Mouse (Mus musculus) liver, embryonic 14.5 days (tissue): ENCODE results near the gene Gm21981. TPM values are rescaled to one million over a fixed set of nuclear protein-coding genes. Genes with fewer than 3 reads are reported as not detected.
A peak's percentile ranks its signal among the peaks of the same experiment; 100 is the strongest.

Experiments used
- ATAC-seq: fragments of 200-750 bp; cut with Nextera tagmentation; 2 replicates; pipeline ENCODE4 v1.8.0; 2017; ENCODE audit warnings: moderate number of reproducible peaks, mild to moderate bottlenecking, moderate library complexity; ENCODE audit not compliant: insufficient read depth
- DNase-seq, 3 experiments: peaks; one replicate each; pipeline ENCODE4 v3.0.0-alpha.2; 2012 to 2013; ENCODE audit warnings: low read depth in 3 of 3, low spot score in 3 of 3
- H3K27ac ChIP-seq: fragments of 300-500 bp; sonication (generic); 2 replicates; pipeline ENCODE4 v1.5.1; 2014; ENCODE audit warnings: moderate library complexity, mild to moderate bottlenecking, control low read depth, inconsistent platforms
- H3K27me3 ChIP-seq: fragments of 300-500 bp; sonication (generic); 2 replicates; pipeline ENCODE4 v1.6.1; 2014; ENCODE audit warnings: mild to moderate bottlenecking, low read length, moderate library complexity; ENCODE audit not compliant: control insufficient read depth, insufficient read depth
- H3K36me3 ChIP-seq: fragments of 300-500 bp; sonication (generic); replicated peaks from 2 replicates; pipeline ENCODE4 v1.6.1; 2014; ENCODE audit warnings: low read depth; ENCODE audit not compliant: control insufficient read depth, insufficient read depth
- H3K4me1 ChIP-seq, 2 experiments: fragments of 200-500 bp in 1 of 2; fragments of 300-500 bp in 1 of 2; sonication (generic) in 1 of 2; replicated peaks; 2 replicates each; pipeline ENCODE4 v1.6.1; 2012 to 2014; ENCODE audit warnings: antibody characterized with exemption in 1 of 2, inconsistent platforms in 1 of 2, low read length in 1 of 2; ENCODE audit not compliant: control insufficient read depth in 2 of 2, insufficient read depth in 2 of 2
- H3K4me2 ChIP-seq: fragments of 300-500 bp; sonication (generic); 2 replicates; pipeline ENCODE4 v1.6.1; 2014; ENCODE audit warnings: low read depth, mild to moderate bottlenecking, control low read depth, moderate library complexity
- H3K4me3 ChIP-seq, 2 experiments: fragments of 200-500 bp in 1 of 2; fragments of 300-500 bp in 1 of 2; sonication (generic) in 1 of 2; 2 replicates each; pipeline ENCODE4 v1.5.1; 2012 to 2014; ENCODE audit warnings: low read depth in 2 of 2, low read length in 2 of 2, mild to moderate bottlenecking in 2 of 2, control low read depth in 1 of 2, inconsistent platforms in 1 of 2, moderate library complexity in 1 of 2; ENCODE audit not compliant: insufficient read depth in 1 of 2
- H3K9ac ChIP-seq: fragments of 300-500 bp; sonication (generic); replicated peaks from 2 replicates; pipeline ENCODE4 v1.6.1; 2014; ENCODE audit warnings: mild to moderate bottlenecking, control low read depth, moderate library complexity
- H3K9me3 ChIP-seq: fragments of 300-500 bp; sonication (generic); 2 replicates; pipeline ENCODE4 v1.6.1; 2016; ENCODE audit warnings: low read length, mixed read lengths; ENCODE audit not compliant: control insufficient read depth
- CTCF ChIP-seq: IDR thresholded peaks from 2 replicates; pipeline ENCODE4 v1.5.1; 2016; ENCODE audit warnings: antibody characterized with exemption, low read depth, control low read depth
- EP300 ChIP-seq: IDR thresholded peaks from 2 replicates; pipeline ENCODE4 v1.6.1; 2016; ENCODE audit warnings: antibody characterized with exemption, low read depth
- WGBS: fragments of 180-500 bp; shearing (Covaris S2); extraction: QIAGEN DNeasy Blood & Tissue Kit; methylation state at CpG from one replicate; pipeline ENCODE4 v1.1.7; 2014; ENCODE audit not compliant: insufficient replicate concordance; 5-methylcytosine and 5-hydroxymethylcytosine counted together
- polyA plus RNA-seq, 2 experiments: library from polyadenylated mRNA; depleted of rRNA in 1 of 2; stranded (reverse) in 1 of 2; unstranded in 1 of 2; fragments of >200 nt; fragmentation: Nextera tagmentation in 1 of 2; extraction: Ambion mirVana in 1 of 2; gene quantifications; 2 replicates each; pipeline versions ENCODE4 v1.2.1 to v1.2.3; 2012 to 2014

The Gm21981 gene
- polyA plus RNA-seq, 2 experiments, result 0.32 TPM; not detected in 1

DNA sequence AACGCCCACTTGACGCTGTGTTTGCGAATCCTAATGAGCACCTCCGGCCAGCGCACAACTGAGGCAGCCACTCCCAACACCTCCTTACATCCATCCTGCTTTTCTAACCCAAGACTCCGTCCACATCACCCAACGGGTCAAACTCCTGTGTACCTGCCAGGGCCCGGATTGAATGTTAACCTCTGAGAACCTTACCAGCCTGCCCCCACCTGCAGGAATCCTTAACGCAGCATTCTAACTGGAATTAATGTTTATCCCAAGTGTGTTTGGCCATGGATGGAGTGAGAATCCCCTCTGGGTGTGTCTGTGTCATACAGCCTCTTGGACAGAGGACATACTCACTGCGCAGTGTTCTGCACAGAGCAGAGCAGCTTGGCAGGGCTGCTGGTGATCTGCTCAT, 3.9 kb upstream of the Gm21981 start:
- no peaks in the 10 kb centered on the region for H3K9me3 ChIP-seq
- no peak overlapping the region for H3K4me3 ChIP-seq
- 71% methylated on average over 10 of the region's 10 CpGs for WGBS
- H3K27ac ChIP-seq, result no peak overlapping the region
- H3K4me2 ChIP-seq, result no peak overlapping the region
- peaks cover 27% of the 10 kb centered on the region for H3K27me3 ChIP-seq
- ATAC-seq, result no peak
- peaks cover 0 to 4% of the 10 kb centered on the region in 2 experiments; a peak in 2 of 4 replicates for H3K4me1 ChIP-seq
- H3K36me3 ChIP-seq, result no peaks in the 10 kb centered on the region
- no peak for DNase-seq
- TF ChIP-seq CTCF, result no peak
- TF ChIP-seq EP300, result no peak
- H3K9ac ChIP-seq, result no peak overlapping the region

DNA sequence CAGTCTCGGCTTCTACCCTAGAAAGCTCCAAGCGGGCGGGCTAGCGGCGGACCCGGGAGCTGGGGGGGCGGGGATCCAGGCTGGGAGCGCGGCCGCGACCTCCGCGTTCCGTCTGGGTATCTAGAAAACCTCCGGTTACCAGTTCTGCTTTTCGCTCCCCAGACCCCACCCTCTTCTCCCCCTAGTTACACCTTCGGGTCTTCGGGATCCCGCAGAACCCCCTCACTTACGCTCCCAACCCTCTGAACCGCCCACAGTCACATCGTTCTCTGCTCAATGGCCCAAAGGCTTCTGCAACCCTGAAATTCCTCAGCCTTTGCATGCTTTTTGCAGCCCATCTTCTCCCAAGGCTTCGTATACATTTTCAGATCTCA, 1.1 kb upstream of the Gm21981 start:
- DNase-seq (no peak), ATAC-seq (no peak)
- Histone ChIP-seq H3K9me3 (no peaks in the 10 kb centered on the region), H3K4me1 (peaks cover 0 to 4% of the 10 kb centered on the region in 2 experiments; a peak in 2 of 4 replicates), H3K9ac (peak overlapping the region; percentile 59), H3K27me3 (peaks cover 20% of the 10 kb centered on the region), H3K4me3 (peak overlapping the region; percentile 54 to 56), H3K4me2 (peak overlapping the region; percentile 83), H3K36me3 (no peaks in the 10 kb centered on the region), H3K27ac (no peak overlapping the region)
- under 1% methylated on average over 19 of the region's 23 CpGs for WGBS
- TF ChIP-seq EP300 (no peak), CTCF (no peak)

DNA sequence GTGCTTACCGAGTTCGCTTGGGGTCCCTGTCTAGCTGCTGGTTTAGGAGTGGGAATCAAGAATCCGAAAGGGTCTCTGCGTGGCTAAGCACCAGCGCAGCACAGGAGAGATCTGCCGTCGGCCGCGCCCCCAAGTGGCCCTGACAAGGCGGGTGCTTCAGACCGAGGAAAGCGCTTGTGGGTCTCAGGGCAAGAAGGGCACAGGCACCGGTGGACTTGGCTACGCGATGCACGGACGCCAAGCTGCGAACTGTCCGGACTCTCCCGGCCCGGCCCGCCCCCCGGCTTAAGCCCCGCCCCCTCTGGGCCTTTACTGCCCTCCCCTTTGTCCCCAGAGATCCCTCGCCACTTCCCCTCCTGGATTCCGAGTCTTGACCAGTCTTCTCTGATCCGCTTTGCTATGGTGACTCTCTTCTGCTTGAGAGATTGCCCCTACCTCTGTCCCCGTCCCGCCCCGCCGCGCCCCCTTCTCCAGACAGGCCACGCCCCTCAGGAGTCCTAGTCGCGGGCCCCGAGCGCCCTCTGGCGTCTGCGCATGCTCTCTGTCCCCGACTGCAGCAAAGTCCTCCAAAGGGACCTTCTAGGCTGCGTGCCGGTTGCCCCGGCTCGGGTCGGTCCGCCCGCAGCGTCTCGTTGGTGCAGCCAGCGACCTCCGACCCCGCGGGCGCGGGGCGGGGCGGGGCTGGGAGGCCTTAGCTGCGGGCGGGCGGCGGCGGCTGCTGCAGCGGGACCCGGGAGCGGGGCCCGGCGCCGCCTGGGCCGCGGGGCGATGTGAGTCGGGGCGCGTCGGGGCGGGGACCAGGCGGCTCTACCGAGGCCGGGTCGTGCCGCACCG, 465 bp upstream of the Gm21981 start, which contains the start of gene Prickle4:
Prickle4 (minus strand) TSS at position 234 of the 834 bp plus-strand sequence.
- no peaks in the 10 kb centered on the region for H3K9me3 ChIP-seq
- peak within 1 kb of the TSS; percentile 56 to 62 for H3K4me3 ChIP-seq
- H3K4me1 ChIP-seq, result peaks cover 0 to 4% of the 10 kb centered on the region in 2 experiments; a peak in 2 of 4 replicates
- peaks cover 20% of the 10 kb centered on the region for H3K27me3 ChIP-seq
- H3K4me2 ChIP-seq, result peak within 1 kb of the TSS; percentile 83
- H3K36me3 ChIP-seq, result no peaks in the 10 kb centered on the region
- TF ChIP-seq CTCF, result peak; percentile 93
- TF ChIP-seq EP300, result no peak
- under 1% methylated on average over 82 of the region's 82 CpGs for WGBS
- ATAC-seq, result peak; percentile 89
- peak; percentile 73 to 81 (median 75) for DNase-seq
- peak within 1 kb of the TSS; percentile 59 for H3K9ac ChIP-seq
- H3K27ac ChIP-seq, result no peak within 1 kb of the TSS

DNA sequence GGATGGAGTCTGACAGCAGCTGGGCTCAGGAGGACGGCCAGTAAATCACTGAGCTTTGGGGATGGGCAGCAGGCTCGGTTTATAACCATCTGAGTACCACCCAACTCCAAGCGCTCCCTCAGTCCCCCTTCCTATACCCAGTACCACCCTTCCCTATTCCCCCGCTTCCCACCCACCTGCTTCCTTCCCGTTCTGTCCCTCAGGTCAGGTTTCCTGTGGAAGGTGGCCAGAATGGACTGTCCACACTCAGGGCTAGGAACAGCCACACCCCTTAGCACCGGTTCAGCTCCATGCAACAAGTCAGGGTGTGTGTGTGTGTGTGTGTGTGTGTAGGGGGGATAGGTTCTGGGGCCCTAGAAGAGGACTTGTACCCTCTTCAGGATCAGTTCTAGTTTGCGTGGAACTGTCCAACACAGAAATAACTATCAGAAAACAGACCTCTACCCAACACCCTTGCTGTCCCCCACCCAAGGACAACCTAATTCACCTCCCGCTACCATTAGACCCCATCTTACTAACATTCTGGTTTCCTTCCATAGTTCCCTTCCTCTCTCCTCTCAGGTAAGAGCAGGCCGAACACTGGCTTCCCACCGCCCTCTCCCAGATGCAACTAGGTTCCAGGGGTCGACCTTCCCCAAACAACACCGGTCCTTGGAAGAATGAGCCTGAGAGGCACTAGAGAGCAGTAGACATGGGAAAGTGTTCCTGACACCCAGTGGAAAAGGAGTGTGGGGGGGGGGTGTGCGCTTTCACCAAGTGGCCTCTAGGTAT, 399 bp downstream of the Gm21981 start:
- no peak for DNase-seq
- H3K27ac ChIP-seq, result no peak overlapping the region

DNA sequence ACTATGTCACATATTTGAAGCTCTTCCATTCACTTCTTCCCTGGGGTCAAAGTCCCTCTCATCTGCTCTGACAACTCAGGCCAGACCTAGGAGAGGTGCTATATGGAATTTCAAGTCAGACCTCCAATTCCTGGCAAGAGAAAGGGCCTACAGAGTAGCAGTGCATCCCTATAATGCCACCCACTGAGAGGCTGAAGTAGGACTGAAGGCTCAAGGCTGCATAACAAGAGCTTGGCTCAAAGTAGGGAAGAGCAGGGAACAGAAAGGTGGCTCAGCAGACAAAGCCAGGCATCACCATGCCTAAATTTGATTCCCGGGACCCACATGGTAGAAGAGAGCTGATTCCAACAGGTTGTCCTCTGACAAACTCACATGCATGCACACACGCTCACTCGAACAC, 2.6 kb downstream of the Gm21981 start:
- Histone ChIP-seq H3K27me3 (peaks cover 14% of the 10 kb centered on the region), H3K9ac (no peak overlapping the region), H3K4me2 (no peak overlapping the region), H3K36me3 (no peaks in the 10 kb centered on the region), H3K4me3 (no peak overlapping the region), H3K9me3 (no peaks in the 10 kb centered on the region), H3K4me1 (peaks cover 4 to 10% of the 10 kb centered on the region in 2 experiments; a peak in 2 of 4 replicates), H3K27ac (no peak overlapping the region)
- WGBS, result 78% methylated on average over 3 of the region's 3 CpGs
- TF ChIP-seq CTCF, result no peak
- no peak for TF ChIP-seq EP300
- no peak for ATAC-seq
- DNase-seq, result no peak

More for the DNA sequence above, 399 bp downstream of the Gm21981 start:
- no peaks in the 10 kb centered on the region for H3K9me3 ChIP-seq
- H3K9ac ChIP-seq, result no peak overlapping the region; the same call in 1 of the 2 replicates
- TF ChIP-seq EP300 (no peak), CTCF (no peak)
- no peak for ATAC-seq
- H3K4me1 ChIP-seq, result peaks cover 0 to 4% of the 10 kb centered on the region in 2 experiments; a peak in 2 of 4 replicates
- H3K4me3 ChIP-seq, result peak overlapping the region; percentile 56 to 62
- H3K36me3 ChIP-seq, result no peaks in the 10 kb centered on the region
- peaks cover 20% of the 10 kb centered on the region for H3K27me3 ChIP-seq
- H3K4me2 ChIP-seq, result peak overlapping the region; percentile 83
- WGBS, result 43% methylated on average over 13 of the region's 13 CpGs
